In the genomic region with DNA sequence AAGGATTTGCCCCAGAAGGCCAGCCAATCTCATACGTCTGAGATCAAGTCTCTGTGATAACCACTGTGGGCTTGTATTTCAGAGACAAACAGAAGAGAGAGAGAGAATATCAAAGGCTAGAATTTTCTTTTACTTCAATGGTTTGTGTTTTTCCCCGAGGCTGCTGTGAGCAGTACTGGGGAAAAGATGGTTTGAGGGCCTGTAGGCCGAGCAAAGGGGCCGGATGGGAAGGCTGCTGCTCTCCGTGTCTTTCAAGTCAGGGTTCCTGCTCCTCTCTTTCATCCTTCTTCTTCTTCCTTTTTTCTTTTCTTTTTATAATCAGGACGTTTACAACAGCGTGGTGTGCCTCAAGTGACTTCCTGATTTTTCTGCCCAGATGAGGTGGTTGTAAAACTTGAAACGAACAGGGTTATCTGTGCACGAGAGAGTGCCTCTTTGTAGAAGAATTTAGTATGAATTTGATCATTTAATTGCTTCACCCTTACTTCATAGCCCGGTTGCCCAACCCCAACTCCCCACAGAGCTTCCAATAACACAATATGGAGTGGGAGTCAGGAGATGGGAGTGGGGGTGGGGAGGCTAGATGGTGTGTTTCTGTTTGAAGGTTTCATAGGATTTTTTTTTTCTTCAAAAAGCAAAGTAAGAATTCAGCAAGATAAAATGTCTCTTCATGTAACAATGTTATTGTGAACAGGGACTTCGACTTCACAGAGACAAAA, we compare ENCODE assay signal across 26 mouse cellular contexts. TPM values are rescaled to one million over a fixed set of nuclear protein-coding genes. Genes with fewer than 3 reads are reported as not detected.
DNase-seq lines count a peak whose midpoint lies in the region; ATAC-seq and TF ChIP-seq lines count a peak whose summit lies in the region.
"Had no signal": no experiment of that assay in that cellular context is flagged by ENCODE, and none has a peak within 500 bp of the region (broad histone marks: within the 10 kb centered on the region; RNA-seq: fewer than 3 reads in every experiment).

No protein-coding gene starts in this region.

- 68% methylated on average over 11 of the region's 11 CpGs for WGBS in forebrain, embryonic 14.5 days
- 68% methylated on average over 11 of the region's 11 CpGs for WGBS in forebrain, embryonic 12.5 days
- WGBS in embryonic facial prominence, embryonic 10.5 days, result 68% methylated on average over 11 of the region's 11 CpGs

- H3K9ac ChIP-seq in forebrain, embryonic 14.5 days (ENCODE audit: low read length), result no peak overlapping the region
- H3K9ac ChIP-seq in forebrain, embryonic 12.5 days, result no peak overlapping the region
- H3K9ac ChIP-seq in CH12.LX (ENCODE audit: insufficient read depth, low read depth), result no peak overlapping the region
- H3K9ac ChIP-seq: embryonic facial prominence, embryonic 12.5 days; forebrain, embryonic 15.5 days; heart, embryonic 12.5 days; hindbrain, embryonic 15.5 days had no signal

- DNase-seq in forebrain, embryonic 14.5 days (ENCODE audit: low spot score), result no peak
- no peak for DNase-seq in CH12.LX (ENCODE audit: extremely low read depth)
- peak; percentile 11 for DNase-seq in naive thymus-derived CD4-positive, alpha-beta T cell, adult 2 months (ENCODE audit: low read depth)
- DNase-seq in embryonic facial prominence, embryonic 10.5 days (ENCODE audit: low spot score), result no peak
- DNase-seq in urinary bladder, adult 18-20 months (ENCODE audit: low spot score in 2 of 2), result no peak
- DNase-seq in cerebellum, adult 9-10 months, result no peak
- DNase-seq: adrenal gland, postnatal 14 days; cerebellum, adult 18-20 months; cerebellum, postnatal 10 days; embryo, embryonic 11 days; gastrocnemius, postnatal 10 days had no signal

- no peaks in the 10 kb centered on the region for H3K9me3 ChIP-seq in forebrain, embryonic 14.5 days (replicated peaks; ENCODE audit: control insufficient read depth, low read length)
- H3K9me3 ChIP-seq in forebrain, embryonic 12.5 days, result no peaks in the 10 kb centered on the region
- no peaks in the 10 kb centered on the region for H3K9me3 ChIP-seq in CH12.LX (replicated peaks; ENCODE audit: low read length)
- H3K9me3 ChIP-seq in embryonic facial prominence, embryonic 10.5 days, result no peaks in the 10 kb centered on the region
- H3K9me3 ChIP-seq: embryonic facial prominence, embryonic 12.5 days; forebrain, embryonic 15.5 days; heart, embryonic 12.5 days; hindbrain, embryonic 15.5 days had no signal

- no peak overlapping the region for H3K4me2 ChIP-seq in forebrain, embryonic 14.5 days (ENCODE audit: low read length)
- no peak overlapping the region for H3K4me2 ChIP-seq in forebrain, embryonic 12.5 days
- peak overlapping the region; percentile 29; the same call in 1 of the 2 replicates for H3K4me2 ChIP-seq in CH12.LX (ENCODE audit: insufficient read depth, low read depth, poor library complexity, severe bottlenecking)
- H3K4me2 ChIP-seq: embryonic facial prominence, embryonic 12.5 days; forebrain, embryonic 15.5 days; heart, embryonic 12.5 days; hindbrain, embryonic 15.5 days had no signal

- TF ChIP-seq CTCF in CH12.LX (conservative IDR thresholded peaks at IDR 0.05 in 1 of 2, IDR thresholded peaks at IDR 0.05 in 1 of 2; ENCODE audit: low read depth in 2 of 2, low read length in 2 of 2), result no peak

- no peaks in the 10 kb centered on the region for H3K27me3 ChIP-seq in forebrain, embryonic 14.5 days (replicated peaks; ENCODE audit: control insufficient read depth, insufficient read depth, low read length)
- peaks cover 55% of the 10 kb centered on the region for H3K27me3 ChIP-seq in forebrain, embryonic 12.5 days
- H3K27me3 ChIP-seq in CH12.LX (replicated peaks), result peaks cover 25% of the 10 kb centered on the region
- no peaks in the 10 kb centered on the region for H3K27me3 ChIP-seq in embryonic facial prominence, embryonic 10.5 days (replicated peaks; ENCODE audit: low read depth, poor library complexity, severe bottlenecking)
- H3K27me3 ChIP-seq: embryonic facial prominence, embryonic 12.5 days; heart, embryonic 12.5 days; hindbrain, embryonic 15.5 days; Patski had no signal

- H3K27ac ChIP-seq in forebrain, embryonic 14.5 days (ENCODE audit: low read depth, low read length), result no peak overlapping the region
- no peak overlapping the region for H3K27ac ChIP-seq in forebrain, embryonic 12.5 days
- no peak overlapping the region for H3K27ac ChIP-seq in CH12.LX (ENCODE audit: insufficient read depth, low read depth)
- H3K27ac ChIP-seq in embryonic facial prominence, embryonic 10.5 days (replicated peaks), result no peak overlapping the region
- H3K27ac ChIP-seq: embryonic facial prominence, embryonic 12.5 days; forebrain, embryonic 15.5 days; hindbrain, embryonic 15.5 days had no signal

- no peaks in the 10 kb centered on the region for H3K36me3 ChIP-seq in forebrain, embryonic 14.5 days (ENCODE audit: control insufficient read depth, insufficient read depth, low read length)
- no peaks in the 10 kb centered on the region for H3K36me3 ChIP-seq in forebrain, embryonic 12.5 days (replicated peaks)
- no peaks in the 10 kb centered on the region for H3K36me3 ChIP-seq in CH12.LX (replicated peaks in 1 of 2; ENCODE audit: control insufficient read depth in 1 of 2, insufficient read depth in 1 of 2, low read length in 1 of 2)
- no peaks in the 10 kb centered on the region for H3K36me3 ChIP-seq in embryonic facial prominence, embryonic 10.5 days (replicated peaks)
- H3K36me3 ChIP-seq: embryonic facial prominence, embryonic 12.5 days; forebrain, embryonic 15.5 days; heart, embryonic 12.5 days; hindbrain, embryonic 15.5 days had no signal

- no peak for TF ChIP-seq RAD21 in CH12.LX (IDR thresholded peaks at IDR 0.05; ENCODE audit: low read depth, low read length)

- dilution Hi-C loops in CH12.LX (cut with MboI; ENCODE audit: extremely low pct_ligation_motif_present, extremely low pct_unique_long_range_greater_than_20kb, low sequenced_read_pairs), result no loop called here

- in situ Hi-C loops in CH12.LX (cut with MboI; ENCODE audit: low pct_ligation_motif_present, low pct_unique_long_range_greater_than_20kb, low sequenced_read_pairs), result no loop called here

- TF ChIP-seq EP300 in CH12.LX (IDR thresholded peaks at IDR 0.05; ENCODE audit: low read length), result no peak

- ATAC-seq in forebrain, embryonic 14.5 days, result peak; percentile 41; the same call in 1 of the 2 replicates
- ATAC-seq in forebrain, embryonic 12.5 days (ENCODE audit: low FRiP score), result no peak
- ATAC-seq in granulocyte monocyte progenitor cell, adult 5-6 weeks (replicated peaks; ENCODE audit: poor library complexity, severe bottlenecking), result peak; percentile 76
- ATAC-seq: activated CD4-positive, CD25-positive, alpha-beta regulatory T cell, adult 4 months; forebrain, embryonic 15.5 days; Patski had no signal

- H3K4me1 ChIP-seq in forebrain, embryonic 14.5 days (ENCODE audit: control insufficient read depth, insufficient read depth, low read length), result no peaks in the 10 kb centered on the region
- no peaks in the 10 kb centered on the region for H3K4me1 ChIP-seq in forebrain, embryonic 12.5 days
- H3K4me1 ChIP-seq in CH12.LX (ENCODE audit: control insufficient read depth in 1 of 2, insufficient read depth in 2 of 2), result no peaks in the 10 kb centered on the region
- H3K4me1 ChIP-seq in embryonic facial prominence, embryonic 10.5 days, result 0 out of 2 replicates have a peak, but pooled peaks cover 10% of the 10 kb centered on the region
- H3K4me1 ChIP-seq: embryonic facial prominence, embryonic 12.5 days; heart, embryonic 12.5 days had no signal

- no peaks in the 10 kb centered on the region for H3K79me2 ChIP-seq in CH12.LX (replicated peaks; ENCODE audit: control insufficient read depth, extremely low read depth, insufficient read depth, poor library complexity, severe bottlenecking)

- no peak for TF ChIP-seq POLR2A in CH12.LX (IDR thresholded peaks at IDR 0.05; ENCODE audit: low read depth, low read length)

- no peak overlapping the region for H3K4me3 ChIP-seq in forebrain, embryonic 14.5 days (ENCODE audit: low read depth, low read length)
- H3K4me3 ChIP-seq in forebrain, embryonic 12.5 days (replicated peaks), result no peak overlapping the region
- H3K4me3 ChIP-seq in CH12.LX (replicated peaks in 1 of 3; ENCODE audit: low read depth in 2 of 3, low read length in 2 of 3, poor library complexity in 1 of 3), result no peak overlapping the region
- H3K4me3 ChIP-seq in embryonic facial prominence, embryonic 10.5 days, result no peak overlapping the region
- H3K4me3 ChIP-seq: embryonic facial prominence, embryonic 12.5 days; forebrain, embryonic 15.5 days; heart, embryonic 12.5 days; hindbrain, embryonic 15.5 days had no signal

TF ChIP-seq in CH12.LX, 34 proteins besides CTCF, POLR2A, EP300 and RAD21:
- no peak for TF ChIP-seq IRF4 (IDR thresholded peaks at IDR 0.05; ENCODE audit: low read depth, low read length)
- no peak for TF ChIP-seq MXI1 (IDR thresholded peaks at IDR 0.05; ENCODE audit: low read depth, low read length)
- TF ChIP-seq PAX5 (IDR thresholded peaks at IDR 0.05; ENCODE audit: low read length), result no peak
- no peak for TF ChIP-seq GABPA (IDR thresholded peaks at IDR 0.05; ENCODE audit: insufficient replicate concordance, low read depth, low read length)
- no peak for TF ChIP-seq NRF1 (IDR thresholded peaks at IDR 0.05; ENCODE audit: low read depth, low read length)
- TF ChIP-seq TBP (conservative IDR thresholded peaks at IDR 0.05; ENCODE audit: low read depth, low read length), result no peak
- no peak for TF ChIP-seq SIN3A (IDR thresholded peaks at IDR 0.05; ENCODE audit: low read length)

RNA-seq across cellular contexts. Expression of a gene that starts 16.0 kb away (rescaled TPM):
- polyA plus RNA-seq in forebrain, embryonic 14.5 days (2014; fragmentation: Nextera tagmentation; extraction: Ambion mirVana), result 0.89 and 0.98 TPM in 2 replicates
- 0.83 and 0.93 TPM in 2 replicates for polyA plus RNA-seq in forebrain, embryonic 12.5 days (2016; fragmentation: Nextera tagmentation; extraction: Ambion mirVana)
- total RNA-seq in CH12.LX (2012; rRNA removed), result not detected in 2 replicates
- total RNA-seq in CH12.LX (2014; rRNA removed), result not detected in 2 replicates
- not detected in 2 replicates for polyA plus RNA-seq in CH12.LX (2012; ENCODE audit: insufficient read length, low read depth)
- not detected in 2 replicates for total RNA-seq in granulocyte monocyte progenitor cell, adult 5-6 weeks (2014; fragmentation: Nextera tagmentation)
- total RNA-seq in granulocyte monocyte progenitor cell, adult 5-6 weeks (2017), result not detected in 2 replicates
- polyA plus RNA-seq in embryonic facial prominence, embryonic 10.5 days (2016; fragmentation: Nextera tagmentation; extraction: Ambion mirVana), result 0.38 and 0.57 TPM in 2 replicates
- polyA plus RNA-seq: C2C12; heart, embryonic 12.5 days had no signal

RNA-seq across cellular contexts. Expression of a gene that starts 58.6 kb away (rescaled TPM):
- polyA plus RNA-seq in forebrain, embryonic 14.5 days (2014; fragmentation: Nextera tagmentation; extraction: Ambion mirVana), result not detected in 2 replicates
- polyA plus RNA-seq in forebrain, embryonic 12.5 days (2016; fragmentation: Nextera tagmentation; extraction: Ambion mirVana), result not detected in 2 replicates
- total RNA-seq in CH12.LX (2012; rRNA removed), result not detected in 2 replicates
- total RNA-seq in CH12.LX (2014; rRNA removed), result not detected in 2 replicates
- not detected in 2 replicates for polyA plus RNA-seq in CH12.LX (2012; ENCODE audit: insufficient read length, low read depth)
- total RNA-seq in granulocyte monocyte progenitor cell, adult 5-6 weeks (2014; fragmentation: Nextera tagmentation), result not detected in 2 replicates
- not detected in 2 replicates for total RNA-seq in granulocyte monocyte progenitor cell, adult 5-6 weeks (2017)
- not detected in 2 replicates for polyA plus RNA-seq in embryonic facial prominence, embryonic 10.5 days (2016; fragmentation: Nextera tagmentation; extraction: Ambion mirVana)
- total RNA-seq: adrenal gland, adult 18-20 months; adrenal gland, postnatal 14 days; gastrocnemius, postnatal 10 days; heart, adult 8-10 months; heart, postnatal 25 days had no signal
- polyA plus RNA-seq: activated CD4-positive, CD25-positive, alpha-beta regulatory T cell, adult 4 months; C2C12; embryonic facial prominence, embryonic 12.5 days; forebrain, embryonic 15.5 days; gonadal fat pad, adult 2 months; heart, embryonic 12.5 days; heart, embryonic 16.5 days; hindbrain, embryonic 11.5 days; hindbrain, embryonic 15.5 days; Patski had no signal
